Mouse (Mus musculus): ENCODE data around the gene Cttnbp2. TPM values are rescaled to one million over a fixed set of nuclear protein-coding genes. Genes with fewer than 3 reads are reported as not detected.

Cttnbp2 gene
- total RNA-seq, 2 experiments from 2014 or later = 1.3 to 1.7 TPM

Small RNA genes lying within 50 kb of the gene (microRNA-seq; reads per million reads assigned to microRNA genes)
- gene Gm26233 = not detected

Measured in gastrocnemius, adult 18-20 months (tissue).